Mouse (Mus musculus) spleen, adult 2 months (tissue): ENCODE results near the gene Ankmy2.

Experiments
- CTCF ChIP-seq: fragments of 200-500 bp; IDR thresholded peaks from 2 replicates; pipeline ENCODE4 v1.5.1; 2011; ENCODE audit warnings: mild to moderate bottlenecking, inconsistent platforms; ENCODE audit not compliant: insufficient read depth, insufficient read length, insufficient replicate concordance; ENCODE audit errors: extremely low read depth
- POLR2A ChIP-seq: fragments of 200-500 bp; IDR thresholded peaks from 2 replicates; pipeline ENCODE4 v1.6.1; 2011; ENCODE audit warnings: low read depth, low read length, inconsistent platforms

DNA sequence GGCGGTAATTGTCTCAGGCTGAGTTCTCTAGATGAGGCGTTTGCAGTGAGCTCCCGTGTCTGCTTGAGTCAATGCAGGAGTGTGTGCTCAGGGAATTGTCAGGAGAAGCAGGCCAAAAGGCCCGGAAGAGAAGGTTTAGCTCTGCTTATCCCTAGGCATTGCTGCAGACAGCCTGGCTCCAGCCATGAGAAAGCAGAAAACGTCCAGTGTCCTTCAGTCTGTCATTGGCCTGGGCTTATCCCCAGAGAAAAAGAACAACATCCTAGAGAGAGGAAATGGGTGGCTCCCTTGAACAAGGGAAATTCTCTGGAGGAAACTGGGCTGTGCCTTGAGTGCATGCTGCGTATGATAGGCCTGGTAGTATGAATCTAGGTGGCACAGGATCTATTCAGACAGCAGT, 25.7 kb downstream of the Ankmy2 start:
- no peak for TF ChIP-seq CTCF
- TF ChIP-seq POLR2A, result no peak
